In genomic region chr9:82826426-82826825, GRCm38 (mm10) we compare ENCODE assay signal across 21 mouse cellular contexts. TPM values are rescaled to one million over a fixed set of nuclear protein-coding genes. Genes with fewer than 3 reads are reported as not detected.
A peak's percentile ranks its signal among the peaks of the same experiment; 100 is the strongest.
DNase-seq lines count a peak whose midpoint lies in the region; ATAC-seq and TF ChIP-seq lines count a peak whose summit lies in the region.
"Had no signal": no experiment of that assay in that cellular context is flagged by ENCODE, and none has a peak within 500 bp of the region (broad histone marks: within the 10 kb centered on the region; RNA-seq: fewer than 3 reads in every experiment).

No protein-coding gene starts in this region.

- no peaks in the 10 kb centered on the region for H3K27me3 ChIP-seq in forebrain, postnatal 0 days (ENCODE audit: insufficient read depth, low read length)
- H3K27me3 ChIP-seq in forebrain, embryonic 13.5 days, result no peaks in the 10 kb centered on the region
- no peaks in the 10 kb centered on the region for H3K27me3 ChIP-seq in testis, adult 2 months (ENCODE audit: control insufficient read depth, insufficient read depth, low read length)
- H3K27me3 ChIP-seq: embryonic facial prominence, embryonic 13.5 days; forebrain, embryonic 12.5 days; heart, embryonic 13.5 days had no signal

- no peak for ATAC-seq in forebrain, postnatal 0 days
- no peak for ATAC-seq in forebrain, embryonic 13.5 days
- ATAC-seq: hindbrain, embryonic 16.5 days; inflammation-experienced regulatory T-cells, adult 6 months had no signal

- no peak for TF ChIP-seq POLR2A in testis, adult 2 months (IDR thresholded peaks at IDR 0.05; ENCODE audit: control insufficient read depth, low read depth, low read length)

- no peak overlapping the region for H3K9ac ChIP-seq in forebrain, postnatal 0 days
- H3K9ac ChIP-seq in forebrain, embryonic 13.5 days, result no peak overlapping the region
- H3K9ac ChIP-seq: embryonic facial prominence, embryonic 13.5 days; forebrain, embryonic 12.5 days; heart, embryonic 13.5 days had no signal

- H3K4me3 ChIP-seq in forebrain, postnatal 0 days (ENCODE audit: low read depth, low read length), result no peak overlapping the region
- H3K4me3 ChIP-seq in forebrain, embryonic 13.5 days, result no peak overlapping the region
- no peak overlapping the region for H3K4me3 ChIP-seq in testis, adult 2 months (ENCODE audit: control insufficient read depth, low read depth, low read length)
- H3K4me3 ChIP-seq: embryonic facial prominence, embryonic 13.5 days; forebrain, embryonic 12.5 days; heart, embryonic 13.5 days had no signal

- no peak overlapping the region for H3K27ac ChIP-seq in forebrain, postnatal 0 days (ENCODE audit: low read depth, low read length)
- no peak overlapping the region for H3K27ac ChIP-seq in forebrain, embryonic 13.5 days
- H3K27ac ChIP-seq in testis, adult 2 months (ENCODE audit: control insufficient read depth, insufficient read depth, low read depth, low read length), result no peak overlapping the region
- H3K27ac ChIP-seq: embryonic facial prominence, embryonic 13.5 days; forebrain, embryonic 12.5 days; heart, embryonic 13.5 days had no signal

- WGBS in forebrain, postnatal 0 days, result 93% methylated on average over 6 of the region's 6 CpGs
- WGBS in forebrain, embryonic 13.5 days, result 96% methylated on average over 6 of the region's 6 CpGs

- no peaks in the 10 kb centered on the region for H3K9me3 ChIP-seq in forebrain, postnatal 0 days (ENCODE audit: low read length)
- H3K9me3 ChIP-seq in forebrain, embryonic 13.5 days (replicated peaks), result no peaks in the 10 kb centered on the region
- H3K9me3 ChIP-seq: embryonic facial prominence, embryonic 13.5 days; forebrain, embryonic 12.5 days; G1E; heart, embryonic 13.5 days had no signal

- TF ChIP-seq CTCF in forebrain, postnatal 0 days (IDR thresholded peaks at IDR 0.05; ENCODE audit: low read depth), result peak; percentile 16
- peak; percentile 29; the same call in 1 of the 2 replicates for TF ChIP-seq CTCF in testis, adult 2 months (IDR thresholded peaks at IDR 0.05; ENCODE audit: control insufficient read depth, insufficient read depth, insufficient replicate concordance, low read depth, low read length)

- DNase-seq in forebrain, postnatal 0 days, result no peak
- no peak for DNase-seq in testis, postnatal 10 days (ENCODE audit: low spot score)
- peak; percentile 40 for DNase-seq in R1 (ENCODE audit: low read depth, low spot score)
- no peak for DNase-seq in spleen, adult 18-20 months
- DNase-seq in thymus, postnatal 25 days, result no peak
- DNase-seq: adrenal gland, adult 2 months; adrenal gland, postnatal 25 days; cerebellum, adult 18-20 months; cerebellum, adult 9-11 months; cerebellum, postnatal 36 days; gastrocnemius, postnatal 36 days; heart, adult 11 months; heart, postnatal 36 days had no signal

- peaks cover 5% of the 10 kb centered on the region; the same call in 1 of the 2 replicates for H3K4me1 ChIP-seq in forebrain, postnatal 0 days (ENCODE audit: insufficient read depth)
- peaks cover 11% of the 10 kb centered on the region for H3K4me1 ChIP-seq in forebrain, embryonic 13.5 days
- H3K4me1 ChIP-seq in testis, adult 2 months (ENCODE audit: control insufficient read depth, insufficient read depth, low read length), result peaks cover 3% of the 10 kb centered on the region

- no peak overlapping the region for H3K4me2 ChIP-seq in forebrain, postnatal 0 days (ENCODE audit: low read depth)
- no peak overlapping the region for H3K4me2 ChIP-seq in forebrain, embryonic 13.5 days
- H3K4me2 ChIP-seq: embryonic facial prominence, embryonic 13.5 days; forebrain, embryonic 12.5 days; heart, embryonic 13.5 days had no signal

- H3K36me3 ChIP-seq in forebrain, postnatal 0 days (ENCODE audit: insufficient read depth), result no peaks in the 10 kb centered on the region
- peaks cover 4% of the 10 kb centered on the region; the same call in 1 of the 2 replicates for H3K36me3 ChIP-seq in forebrain, embryonic 13.5 days (ENCODE audit: poor library complexity, severe bottlenecking)
- H3K36me3 ChIP-seq in testis, adult 2 months (ENCODE audit: control insufficient read depth, insufficient read depth, low read length), result no peaks in the 10 kb centered on the region
- H3K36me3 ChIP-seq: heart, embryonic 13.5 days had no signal

RNA-seq across cellular contexts. Expression of gene Irak1bp1, which starts 2.9 kb away (rescaled TPM):
- 44.4 and 46.9 TPM in 2 replicates for total RNA-seq in forebrain, postnatal 0 days (2014; rRNA removed)
- 52.0 and 61.4 TPM in 2 replicates for polyA plus RNA-seq in forebrain, postnatal 0 days (2015; fragmentation: Nextera tagmentation; extraction: Ambion mirVana)
- 30.8 and 31.8 TPM in 2 replicates for polyA plus RNA-seq in forebrain, embryonic 13.5 days (2015; fragmentation: Nextera tagmentation; extraction: Ambion mirVana)
- polyA plus RNA-seq in testis, adult 2 months (2012; rRNA removed), result 28.3 and 38.4 TPM in 2 replicates
